Mouse (Mus musculus) myocyte (in vitro differentiated cells): ENCODE results near the gene Rnf43. TPM values are rescaled to one million over a fixed set of nuclear protein-coding genes. Genes with fewer than 3 reads are reported as not detected.

Source experiments
- H3K27me3 ChIP-seq: one replicate; pipeline ENCODE4 v1.6.1; 2011; ENCODE audit not compliant: control insufficient read depth, insufficient read depth, insufficient read length
- H3K36me3 ChIP-seq: one replicate; pipeline ENCODE4 v1.6.1; 2011; ENCODE audit not compliant: control insufficient read depth, insufficient read depth
- H3K4me2 ChIP-seq: one replicate; pipeline ENCODE4 v1.6.1; 2011; ENCODE audit warnings: low read depth, control low read depth
- H3K4me3 ChIP-seq: one replicate; pipeline ENCODE4 v1.5.1; 2011; ENCODE audit warnings: mild to moderate bottlenecking, control low read depth, moderate library complexity
- H3K79me2 ChIP-seq: one replicate; pipeline ENCODE4 v1.6.1; 2011; ENCODE audit not compliant: control insufficient read depth, insufficient read depth
- H3ac ChIP-seq: one replicate; pipeline ENCODE4 v1.6.1; 2011; ENCODE audit not compliant: control insufficient read depth, insufficient read length
- CEBPB ChIP-seq: IDR thresholded peaks from 2 replicates; pipeline ENCODE4 v1.6.1; 2011; ENCODE audit warnings: mild to moderate bottlenecking, moderate library complexity; ENCODE audit not compliant: poor library complexity, insufficient read depth, severe bottlenecking
- E2F4 ChIP-seq: IDR thresholded peaks from one replicate; pipeline ENCODE4 v1.6.1; 2011; ENCODE audit warnings: mild to moderate bottlenecking, control low read depth, moderate library complexity; ENCODE audit not compliant: insufficient read depth
- MAX ChIP-seq: IDR thresholded peaks from one replicate; pipeline ENCODE4 v1.6.1; 2011; ENCODE audit warnings: low read depth, mild to moderate bottlenecking, control low read depth
- MYOD1 ChIP-seq, 3 experiments: IDR thresholded peaks; one replicate each; pipeline ENCODE4 v1.6.1; 2011; ENCODE audit warnings: control low read depth in 2 of 3, low read depth in 2 of 3, mild to moderate bottlenecking in 2 of 3, moderate library complexity in 1 of 3; ENCODE audit not compliant: insufficient read length in 2 of 3, control insufficient read depth in 1 of 3
- MYOG ChIP-seq, 3 experiments: IDR thresholded peaks; one replicate each; pipeline ENCODE4 v1.6.1; 2011; ENCODE audit warnings: control low read depth in 2 of 3, low read depth in 2 of 3, mild to moderate bottlenecking in 2 of 3; ENCODE audit not compliant: insufficient read length in 2 of 3, control insufficient read depth in 1 of 3, insufficient read depth in 1 of 3
- POLR2A ChIP-seq: IDR thresholded peaks from one replicate; pipeline ENCODE4 v1.6.1; 2011; ENCODE audit warnings: low read depth, mild to moderate bottlenecking, control low read depth, moderate library complexity; ENCODE audit not compliant: insufficient read length
- POLR2AphosphoS2 ChIP-seq: IDR thresholded peaks from one replicate; pipeline ENCODE4 v1.6.1; 2011; ENCODE audit warnings: low read depth, control low read depth; ENCODE audit not compliant: insufficient read length
- REST ChIP-seq: IDR thresholded peaks from one replicate; pipeline ENCODE4 v1.6.1; 2011; ENCODE audit warnings: mild to moderate bottlenecking, control low read depth, moderate library complexity; ENCODE audit not compliant: insufficient read depth, insufficient read length
- SRF ChIP-seq: IDR thresholded peaks from one replicate; pipeline ENCODE4 v1.6.1; 2011; ENCODE audit warnings: low read depth; ENCODE audit not compliant: control insufficient read depth, insufficient read length
- TCF12 ChIP-seq: IDR thresholded peaks from one replicate; pipeline ENCODE4 v1.6.1; 2011; ENCODE audit warnings: mild to moderate bottlenecking, control low read depth; ENCODE audit not compliant: poor library complexity, insufficient read depth, severe bottlenecking
- TCF3 ChIP-seq: IDR thresholded peaks from one replicate; pipeline ENCODE4 v1.6.1; 2011; ENCODE audit warnings: low read depth, control low read depth; ENCODE audit not compliant: insufficient read length
- USF1 ChIP-seq: IDR thresholded peaks from one replicate; pipeline ENCODE4 v1.6.1; 2011; ENCODE audit warnings: low read depth, mild to moderate bottlenecking, control low read depth, moderate library complexity
- polyA plus RNA-seq: library from polyadenylated mRNA; unstranded; fragments of >200 nt; fragmentation: generic; extraction: Trizol; gene quantifications from one replicate; pipeline ENCODE4 v1.2.1, GENCODE M21; 2012; ENCODE audit warnings: missing spikeins

Gene Rnf43
- polyA plus RNA-seq, 1 experiment, result not detected

DNA sequence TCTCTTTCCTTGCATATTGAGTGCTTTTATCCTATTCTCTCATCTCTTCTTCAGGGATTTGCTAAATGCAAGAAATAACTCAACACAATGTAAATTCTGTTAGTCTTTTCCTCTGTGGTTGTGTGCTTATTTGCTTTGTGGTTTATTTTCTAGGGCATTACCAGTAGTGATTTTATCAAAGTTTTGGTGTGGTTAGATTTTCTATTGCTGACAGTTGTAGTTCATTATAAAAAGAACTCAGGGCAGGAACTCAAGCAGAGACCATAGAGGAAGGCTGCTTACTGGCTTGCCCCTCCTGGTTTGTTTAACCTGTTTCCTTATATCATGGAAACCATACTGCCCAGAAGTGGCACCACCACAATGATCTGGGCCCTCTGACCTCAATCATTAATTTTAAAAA, 19.7 kb upstream of the Rnf43 start:
- no peak overlapping the region for H3K4me2 ChIP-seq
- no peak overlapping the region for H3K4me3 ChIP-seq
- H3ac ChIP-seq, result no peak overlapping the region
- no peaks in the 10 kb centered on the region for H3K79me2 ChIP-seq
- no peaks in the 10 kb centered on the region for H3K36me3 ChIP-seq
- H3K27me3 ChIP-seq, result no peaks in the 10 kb centered on the region
- no peak for TF ChIP-seq USF1
- TF ChIP-seq POLR2AphosphoS2, result no peak
- TF ChIP-seq MYOG (IDR thresholded peaks at IDR 0.05; ENCODE audit: control insufficient read depth in 1 of 3, insufficient read depth in 1 of 3, insufficient read length in 2 of 3, low read depth in 2 of 3), result no peak
- no peak for TF ChIP-seq MYOD1 (IDR thresholded peaks at IDR 0.05; ENCODE audit: control insufficient read depth in 1 of 3, insufficient read length in 2 of 3, low read depth in 2 of 3)
- TF ChIP-seq TCF12, result no peak
- TF ChIP-seq SRF, result no peak
- TF ChIP-seq E2F4, result no peak
- TF ChIP-seq POLR2A, result no peak
- TF ChIP-seq TCF3, result no peak
- no peak for TF ChIP-seq REST
- no peak for TF ChIP-seq CEBPB

DNA sequence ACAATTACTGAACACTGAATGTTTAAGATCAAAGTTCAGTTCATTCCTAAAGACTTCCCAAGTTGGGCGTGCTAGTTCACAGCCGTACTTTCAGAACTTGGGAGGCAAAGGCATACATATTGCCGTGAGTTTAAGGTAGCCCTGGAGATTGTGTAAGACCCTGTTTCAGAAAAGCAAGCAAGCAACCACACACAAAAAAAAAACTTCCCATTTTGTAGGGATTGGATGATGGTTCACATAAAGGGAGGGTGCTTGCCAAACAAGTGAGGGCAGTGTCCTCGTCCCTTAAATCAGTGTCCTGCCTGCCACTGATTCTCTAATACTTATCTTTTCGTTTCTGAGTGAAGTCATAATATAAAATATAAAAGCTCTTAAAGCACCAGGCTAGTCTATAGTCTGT, 7.8 kb upstream of the Rnf43 start:
- Histone ChIP-seq H3ac (no peak overlapping the region), H3K4me3 (no peak overlapping the region), H3K79me2 (no peaks in the 10 kb centered on the region), H3K36me3 (no peaks in the 10 kb centered on the region), H3K4me2 (no peak overlapping the region), H3K27me3 (no peaks in the 10 kb centered on the region)
- TF ChIP-seq E2F4 (no peak), CEBPB (no peak), TCF12 (no peak), POLR2AphosphoS2 (no peak), USF1 (no peak), SRF (no peak), MYOG (IDR thresholded peaks at IDR 0.05; ENCODE audit: control insufficient read depth in 1 of 3, insufficient read depth in 1 of 3, insufficient read length in 2 of 3, low read depth in 2 of 3) (no peak), MYOD1 (IDR thresholded peaks at IDR 0.05; ENCODE audit: control insufficient read depth in 1 of 3, insufficient read length in 2 of 3, low read depth in 2 of 3) (no peak), POLR2A (no peak), REST (no peak), TCF3 (no peak), MAX (no peak)

DNA sequence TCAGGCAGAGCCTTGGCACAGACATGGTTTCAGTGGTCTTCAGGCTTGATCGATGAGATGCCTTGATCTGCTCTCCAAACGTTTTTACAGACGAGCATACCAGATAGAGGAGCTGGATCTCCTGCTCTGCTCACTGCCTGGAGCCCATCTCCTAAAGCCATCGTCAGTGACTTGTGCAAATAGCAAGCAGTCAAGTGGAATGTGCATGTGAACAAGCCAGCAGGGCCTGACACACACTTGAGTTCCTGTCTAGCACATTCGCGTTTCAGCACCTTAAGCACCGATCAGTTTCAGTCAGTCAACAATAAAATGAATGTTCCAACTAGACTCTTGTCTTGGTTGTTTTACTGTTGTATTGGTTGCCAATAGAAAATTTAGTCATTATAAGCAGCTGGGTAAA, 3.3 kb upstream of the Rnf43 start:
- Histone ChIP-seq H3K4me3 (no peak overlapping the region), H3K4me2 (no peak overlapping the region), H3K79me2 (no peaks in the 10 kb centered on the region), H3ac (no peak overlapping the region), H3K27me3 (peaks cover 10% of the 10 kb centered on the region), H3K36me3 (no peaks in the 10 kb centered on the region)
- no peak for TF ChIP-seq REST
- TF ChIP-seq MAX, result no peak
- no peak for TF ChIP-seq E2F4
- no peak for TF ChIP-seq SRF
- TF ChIP-seq USF1, result no peak
- no peak for TF ChIP-seq POLR2AphosphoS2
- no peak for TF ChIP-seq MYOG (IDR thresholded peaks at IDR 0.05; ENCODE audit: control insufficient read depth in 1 of 3, insufficient read depth in 1 of 3, insufficient read length in 2 of 3, low read depth in 2 of 3)
- TF ChIP-seq POLR2A, result no peak
- TF ChIP-seq TCF3, result no peak
- no peak for TF ChIP-seq CEBPB
- TF ChIP-seq MYOD1 (IDR thresholded peaks at IDR 0.05; ENCODE audit: control insufficient read depth in 1 of 3, insufficient read length in 2 of 3, low read depth in 2 of 3), result no peak
- no peak for TF ChIP-seq TCF12

DNA sequence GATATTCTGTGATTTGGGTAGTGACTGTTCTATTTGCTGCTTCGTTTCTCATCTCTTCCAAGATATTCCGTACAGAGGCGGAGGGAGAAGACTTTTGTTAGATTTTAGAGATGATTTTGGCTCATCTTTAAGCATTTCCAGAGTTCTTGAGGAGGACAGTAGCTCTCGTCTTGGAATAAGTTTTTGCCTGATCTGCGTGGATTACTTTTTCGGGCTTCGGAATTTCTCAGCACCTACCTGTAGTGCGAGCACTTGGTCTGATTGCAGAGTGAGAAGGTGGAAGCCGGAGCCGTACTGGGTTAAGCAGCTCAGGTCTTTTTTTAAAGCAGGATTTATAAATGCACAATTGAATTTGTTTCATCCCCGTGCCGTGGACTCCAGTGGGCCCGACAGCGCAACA, 300 bp downstream of the Rnf43 start:
- H3K4me2 ChIP-seq, result peak overlapping the region; percentile 54
- H3K4me3 ChIP-seq, result no peak overlapping the region
- H3K27me3 ChIP-seq, result peaks cover 27% of the 10 kb centered on the region
- H3ac ChIP-seq, result no peak overlapping the region
- H3K36me3 ChIP-seq, result no peaks in the 10 kb centered on the region
- no peaks in the 10 kb centered on the region for H3K79me2 ChIP-seq
- TF ChIP-seq E2F4, result no peak
- no peak for TF ChIP-seq POLR2A
- no peak for TF ChIP-seq MAX
- TF ChIP-seq TCF3, result no peak
- no peak for TF ChIP-seq CEBPB
- TF ChIP-seq REST, result no peak
- TF ChIP-seq MYOG (IDR thresholded peaks at IDR 0.05; ENCODE audit: control insufficient read depth in 1 of 3, insufficient read depth in 1 of 3, insufficient read length in 2 of 3, low read depth in 2 of 3), result no peak
- no peak for TF ChIP-seq USF1
- no peak for TF ChIP-seq TCF12
- no peak for TF ChIP-seq SRF
- TF ChIP-seq POLR2AphosphoS2, result no peak
- no peak for TF ChIP-seq MYOD1 (IDR thresholded peaks at IDR 0.05; ENCODE audit: control insufficient read depth in 1 of 3, insufficient read length in 2 of 3, low read depth in 2 of 3)

DNA sequence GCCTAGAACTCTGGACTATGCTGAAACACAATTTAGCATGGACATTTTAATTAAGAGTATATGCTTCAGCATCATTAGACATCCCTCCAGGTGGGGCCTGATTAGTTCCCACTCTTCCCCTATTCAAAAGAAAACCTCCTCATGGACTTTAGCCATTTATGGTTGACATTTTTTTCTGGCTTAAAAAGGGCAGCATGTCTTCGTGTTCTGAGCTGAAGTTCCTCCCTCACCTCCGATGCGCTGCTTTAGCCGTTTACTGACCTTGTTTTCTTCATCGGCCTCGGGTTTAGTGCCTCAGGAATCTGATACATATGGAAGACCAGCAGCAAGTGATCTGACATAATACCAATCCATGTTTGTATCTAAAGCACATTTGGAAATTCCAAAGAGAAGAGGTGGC, 1.4 kb downstream of the Rnf43 start:
- Histone ChIP-seq H3K79me2 (no peaks in the 10 kb centered on the region), H3K36me3 (no peaks in the 10 kb centered on the region), H3K27me3 (peaks cover 36% of the 10 kb centered on the region), H3ac (no peak overlapping the region), H3K4me2 (no peak overlapping the region), H3K4me3 (no peak overlapping the region)
- TF ChIP-seq POLR2AphosphoS2, result no peak
- no peak for TF ChIP-seq USF1
- TF ChIP-seq E2F4, result no peak
- no peak for TF ChIP-seq CEBPB
- no peak for TF ChIP-seq SRF
- no peak for TF ChIP-seq REST
- no peak for TF ChIP-seq POLR2A
- TF ChIP-seq MYOD1 (IDR thresholded peaks at IDR 0.05; ENCODE audit: control insufficient read depth in 1 of 3, insufficient read length in 2 of 3, low read depth in 2 of 3), result no peak
- TF ChIP-seq TCF12, result no peak
- no peak for TF ChIP-seq MAX
- no peak for TF ChIP-seq TCF3
